Mouse (Mus musculus): ENCODE results near the gene Osmr. TPM values are rescaled to one million over a fixed set of nuclear protein-coding genes. Genes with fewer than 3 reads are reported as not detected.

Gene Osmr
- polyA plus RNA-seq, 1 experiment from 2014 or later = 1.1 TPM

GRCm38 (mm10) chr15:6903286-6903975 is 28.7 kb upstream of the Osmr start:
- WGBS = 64% methylated on average over 9 of the region's 9 CpGs
- no peak overlapping the region for H3K4me2 ChIP-seq (replicated peaks; ENCODE audit: low read depth, low read length)
- no peak overlapping the region for H3K9ac ChIP-seq (replicated peaks; ENCODE audit: low read depth, low read length)
- no peaks in the 10 kb centered on the region for H3K9me3 ChIP-seq (ENCODE audit: control insufficient read depth, low read depth, low read length)
- H3K36me3 ChIP-seq (ENCODE audit: control insufficient read depth, insufficient read depth, low read length) = no peaks in the 10 kb centered on the region
- H3K27me3 ChIP-seq (ENCODE audit: control insufficient read depth, insufficient read depth, low read length) = no peaks in the 10 kb centered on the region
- H3K4me3 ChIP-seq (ENCODE audit: low read depth, low read length) = no peak overlapping the region
- no peak for ATAC-seq (ENCODE audit: insufficient number of reproducible peaks, insufficient read depth, low FRiP score, low read depth)
- H3K4me1 ChIP-seq (ENCODE audit: control insufficient read depth, insufficient read depth, low read length) = no peaks in the 10 kb centered on the region
- no peak overlapping the region for H3K27ac ChIP-seq (ENCODE audit: low read length)

DNA sequence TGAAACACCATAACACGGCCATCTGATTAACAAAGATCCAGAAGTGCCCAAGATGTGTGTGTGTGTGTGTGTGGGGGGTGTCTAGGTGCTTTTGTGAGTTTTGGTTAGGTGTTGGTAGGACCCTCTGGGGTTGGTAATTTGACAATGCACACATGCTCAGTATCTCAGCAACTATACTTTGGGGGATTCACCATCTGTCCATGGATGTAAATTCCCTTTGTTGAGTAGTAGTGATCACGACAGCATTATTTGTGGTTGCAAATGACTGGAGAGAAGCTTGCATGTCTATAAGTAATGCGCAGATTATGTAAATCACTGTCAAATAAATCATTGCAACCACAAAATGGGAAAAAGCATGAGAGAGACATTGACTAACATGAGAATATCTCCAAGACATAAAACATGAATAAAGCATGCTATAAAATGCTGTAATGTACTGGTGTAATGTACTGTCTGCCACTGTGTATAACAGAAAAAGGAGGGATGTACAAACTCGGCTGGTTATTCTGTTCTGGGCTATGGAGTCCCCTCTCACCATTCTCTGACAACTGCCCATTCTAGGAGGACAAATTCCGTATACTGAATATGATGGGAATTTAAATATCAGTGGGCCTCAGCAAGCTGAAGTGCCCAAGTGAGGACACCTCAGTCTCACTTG is 27.3 kb upstream of the Osmr start:
- WGBS = 85% methylated on average over 5 of the region's 5 CpGs
- Histone ChIP-seq H3K4me1 (ENCODE audit: control insufficient read depth, insufficient read depth, low read length) (no peaks in the 10 kb centered on the region), H3K27ac (ENCODE audit: low read length) (no peak overlapping the region), H3K9ac (replicated peaks; ENCODE audit: low read depth, low read length) (no peak overlapping the region), H3K9me3 (ENCODE audit: control insufficient read depth, low read depth, low read length) (no peaks in the 10 kb centered on the region), H3K4me2 (replicated peaks; ENCODE audit: low read depth, low read length) (no peak overlapping the region), H3K4me3 (ENCODE audit: low read depth, low read length) (no peak overlapping the region), H3K27me3 (ENCODE audit: control insufficient read depth, insufficient read depth, low read length) (no peaks in the 10 kb centered on the region), H3K36me3 (ENCODE audit: control insufficient read depth, insufficient read depth, low read length) (no peaks in the 10 kb centered on the region)
- ATAC-seq (ENCODE audit: insufficient number of reproducible peaks, insufficient read depth, low FRiP score, low read depth) = no peak

DNA sequence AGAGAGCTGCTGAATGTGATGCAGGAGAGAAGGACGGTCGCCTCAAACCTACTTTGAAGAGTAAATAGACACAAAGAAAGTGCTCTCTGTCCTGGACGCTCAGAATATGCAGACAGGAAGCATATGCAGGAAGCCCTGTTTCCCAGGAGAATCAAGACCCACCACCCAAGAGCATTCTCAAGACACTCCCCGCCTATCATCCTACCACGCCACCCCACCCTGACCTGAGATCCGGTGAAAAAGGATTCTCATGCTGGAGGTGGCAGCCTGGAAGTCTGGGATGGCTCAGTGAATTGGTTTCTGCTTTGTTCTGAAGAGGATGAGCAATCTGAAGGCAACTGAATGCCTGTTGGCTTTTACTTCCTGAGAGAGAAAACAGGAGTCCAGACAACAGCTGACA is 26.5 kb upstream of the Osmr start:
- H3K9ac ChIP-seq (replicated peaks; ENCODE audit: low read depth, low read length) = no peak overlapping the region
- ATAC-seq (ENCODE audit: insufficient number of reproducible peaks, insufficient read depth, low FRiP score, low read depth) = no peak
- no peaks in the 10 kb centered on the region for H3K27me3 ChIP-seq (ENCODE audit: control insufficient read depth, insufficient read depth, low read length)
- 77% methylated on average over 6 of the region's 6 CpGs for WGBS
- no peak overlapping the region for H3K27ac ChIP-seq (ENCODE audit: low read length)
- H3K9me3 ChIP-seq (ENCODE audit: control insufficient read depth, low read depth, low read length) = no peaks in the 10 kb centered on the region
- H3K4me1 ChIP-seq (ENCODE audit: control insufficient read depth, insufficient read depth, low read length) = no peaks in the 10 kb centered on the region
- H3K36me3 ChIP-seq (ENCODE audit: control insufficient read depth, insufficient read depth, low read length) = no peaks in the 10 kb centered on the region
- H3K4me3 ChIP-seq (ENCODE audit: low read depth, low read length) = no peak overlapping the region
- H3K4me2 ChIP-seq (replicated peaks; ENCODE audit: low read depth, low read length) = no peak overlapping the region

- Histone ChIP-seq H3K36me3 (ENCODE audit: control insufficient read depth, insufficient read depth, low read length) (no peaks in the 10 kb centered on the region), H3K9me3 (ENCODE audit: control insufficient read depth, low read depth, low read length) (no peaks in the 10 kb centered on the region), H3K27me3 (ENCODE audit: control insufficient read depth, insufficient read depth, low read length) (no peaks in the 10 kb centered on the region), H3K4me1 (ENCODE audit: control insufficient read depth, insufficient read depth, low read length) (peaks cover 7% of the 10 kb centered on the region; the same call in 1 of the 2 replicates), H3K4me2 (replicated peaks; ENCODE audit: low read depth, low read length) (no peak overlapping the region), H3K9ac (replicated peaks; ENCODE audit: low read depth, low read length) (no peak overlapping the region), H3K4me3 (ENCODE audit: low read depth, low read length) (no peak overlapping the region), H3K27ac (ENCODE audit: low read length) (no peak overlapping the region)
- no peak for ATAC-seq (ENCODE audit: insufficient number of reproducible peaks, insufficient read depth, low FRiP score, low read depth)
- 83% methylated on average over 6 of the region's 6 CpGs for WGBS
Observed at GRCm38 (mm10) chr15:6884260-6884659, 9.5 kb upstream of the Osmr start.

GRCm38 (mm10) chr15:6883816-6884215 is 9.0 kb upstream of the Osmr start:
- no peak overlapping the region for H3K27ac ChIP-seq (ENCODE audit: low read length)
- H3K9me3 ChIP-seq (ENCODE audit: control insufficient read depth, low read depth, low read length) = no peaks in the 10 kb centered on the region
- H3K4me1 ChIP-seq (ENCODE audit: control insufficient read depth, insufficient read depth, low read length) = peaks cover 7% of the 10 kb centered on the region; the same call in 1 of the 2 replicates
- H3K9ac ChIP-seq (replicated peaks; ENCODE audit: low read depth, low read length) = no peak overlapping the region
- WGBS = 54% methylated on average over 5 of the region's 5 CpGs
- H3K4me2 ChIP-seq (replicated peaks; ENCODE audit: low read depth, low read length) = no peak overlapping the region
- no peaks in the 10 kb centered on the region for H3K27me3 ChIP-seq (ENCODE audit: control insufficient read depth, insufficient read depth, low read length)
- no peak for ATAC-seq (ENCODE audit: insufficient number of reproducible peaks, insufficient read depth, low FRiP score, low read depth)
- no peaks in the 10 kb centered on the region for H3K36me3 ChIP-seq (ENCODE audit: control insufficient read depth, insufficient read depth, low read length)
- H3K4me3 ChIP-seq (ENCODE audit: low read depth, low read length) = no peak overlapping the region

GRCm38 (mm10) chr15:6883091-6883490 is 8.3 kb upstream of the Osmr start:
- no peak for ATAC-seq (ENCODE audit: insufficient number of reproducible peaks, insufficient read depth, low FRiP score, low read depth)
- peaks cover 7% of the 10 kb centered on the region; the same call in 1 of the 2 replicates for H3K4me1 ChIP-seq (ENCODE audit: control insufficient read depth, insufficient read depth, low read length)
- H3K27me3 ChIP-seq (ENCODE audit: control insufficient read depth, insufficient read depth, low read length) = no peaks in the 10 kb centered on the region
- H3K27ac ChIP-seq (ENCODE audit: low read length) = no peak overlapping the region
- H3K36me3 ChIP-seq (ENCODE audit: control insufficient read depth, insufficient read depth, low read length) = no peaks in the 10 kb centered on the region
- no peaks in the 10 kb centered on the region for H3K9me3 ChIP-seq (ENCODE audit: control insufficient read depth, low read depth, low read length)
- H3K4me3 ChIP-seq (ENCODE audit: low read depth, low read length) = no peak overlapping the region
- H3K9ac ChIP-seq (replicated peaks; ENCODE audit: low read depth, low read length) = no peak overlapping the region
- WGBS = 66% methylated on average over 4 of the region's 4 CpGs
- H3K4me2 ChIP-seq (replicated peaks; ENCODE audit: low read depth, low read length) = no peak overlapping the region

DNA sequence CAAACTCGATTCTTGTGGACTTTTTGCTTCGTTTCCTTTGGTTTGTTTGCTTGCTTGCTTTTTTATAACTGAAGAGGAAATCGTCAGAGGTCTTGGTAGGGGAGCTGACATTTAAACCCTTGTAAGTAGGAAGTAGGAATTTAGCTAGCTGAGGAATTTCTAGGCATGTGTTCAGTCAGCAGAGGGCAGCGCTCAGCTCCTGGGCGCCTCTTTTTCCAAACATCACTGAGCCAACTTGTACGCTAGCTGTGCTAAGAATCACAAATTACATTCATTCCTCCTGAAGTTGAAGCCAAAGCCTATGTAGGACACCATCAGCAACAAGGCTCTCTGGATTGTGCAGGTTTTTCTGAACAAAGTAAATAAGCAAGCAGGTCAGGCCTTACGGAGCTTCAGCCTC is 7.4 kb upstream of the Osmr start:
- Histone ChIP-seq H3K27ac (ENCODE audit: low read length) (no peak overlapping the region), H3K27me3 (ENCODE audit: control insufficient read depth, insufficient read depth, low read length) (no peaks in the 10 kb centered on the region), H3K4me3 (ENCODE audit: low read depth, low read length) (no peak overlapping the region), H3K4me2 (replicated peaks; ENCODE audit: low read depth, low read length) (no peak overlapping the region), H3K9ac (replicated peaks; ENCODE audit: low read depth, low read length) (no peak overlapping the region), H3K4me1 (ENCODE audit: control insufficient read depth, insufficient read depth, low read length) (peaks cover 7% of the 10 kb centered on the region; the same call in 1 of the 2 replicates), H3K36me3 (ENCODE audit: control insufficient read depth, insufficient read depth, low read length) (no peaks in the 10 kb centered on the region), H3K9me3 (ENCODE audit: control insufficient read depth, low read depth, low read length) (no peaks in the 10 kb centered on the region)
- ATAC-seq (ENCODE audit: insufficient number of reproducible peaks, insufficient read depth, low FRiP score, low read depth) = no peak
- WGBS = 34% methylated on average over 7 of the region's 7 CpGs

- H3K4me3 ChIP-seq (ENCODE audit: low read depth, low read length) = no peak overlapping the region
- no peaks in the 10 kb centered on the region for H3K27me3 ChIP-seq (ENCODE audit: control insufficient read depth, insufficient read depth, low read length)
- H3K36me3 ChIP-seq (ENCODE audit: control insufficient read depth, insufficient read depth, low read length) = no peaks in the 10 kb centered on the region
- ATAC-seq (ENCODE audit: insufficient number of reproducible peaks, insufficient read depth, low FRiP score, low read depth) = no peak
- H3K27ac ChIP-seq (ENCODE audit: low read length) = no peak overlapping the region
- H3K4me2 ChIP-seq (replicated peaks; ENCODE audit: low read depth, low read length) = no peak overlapping the region
- H3K9me3 ChIP-seq (ENCODE audit: control insufficient read depth, low read depth, low read length) = no peaks in the 10 kb centered on the region
- WGBS = 87% methylated on average over 9 of the region's 9 CpGs
- no peak overlapping the region for H3K9ac ChIP-seq (replicated peaks; ENCODE audit: low read depth, low read length)
- peaks cover 7% of the 10 kb centered on the region; the same call in 1 of the 2 replicates for H3K4me1 ChIP-seq (ENCODE audit: control insufficient read depth, insufficient read depth, low read length)
Observed at GRCm38 (mm10) chr15:6881211-6881610, 6.4 kb upstream of the Osmr start.
